Mouse (Mus musculus): Measurements from ENCODE around the gene Defb42. TPM values are rescaled to one million over a fixed set of nuclear protein-coding genes. Genes with fewer than 3 reads are reported as not detected.

Defb42 gene
- total and polyA plus RNA-seq, 3 experiments, result 0.16 TPM; not detected in 1

GRCm38 (mm10) chr14:63014667-63015066 is 32.1 kb upstream of the Defb42 start:
- H3K27ac ChIP-seq, result no peak overlapping the region
- no peaks in the 10 kb centered on the region for H3K79me2 ChIP-seq (replicated peaks; ENCODE audit: control insufficient read depth, insufficient read depth, low read length)
- no peak overlapping the region for H3K4me3 ChIP-seq
- H3K4me1 ChIP-seq (ENCODE audit: control insufficient read depth, insufficient read depth, low read length), result no peaks in the 10 kb centered on the region
- no peaks in the 10 kb centered on the region; the same call in 1 of the 2 replicates for H3K27me3 ChIP-seq (ENCODE audit: control insufficient read depth, insufficient read depth, low read length)
- intact Hi-C loops (cut with DNase I), result no loop called here
- H3K36me3 ChIP-seq (ENCODE audit: control insufficient read depth, insufficient read depth, low read length), result no peaks in the 10 kb centered on the region
- no peak overlapping the region for H3K9ac ChIP-seq (ENCODE audit: low read depth, low read length)
- no peak for TF ChIP-seq EP300 (IDR thresholded peaks at IDR 0.05; ENCODE audit: insufficient read depth, low read depth, low read length)
- TF ChIP-seq CTCF (IDR thresholded peaks at IDR 0.05), result no peak
- WGBS, result 62% methylated on average over 4 of the region's 4 CpGs
- no peak for DNase-seq

- DNase-seq, result no peak
- intact Hi-C loops (cut with DNase I), result no loop called here
- no peaks in the 10 kb centered on the region for H3K79me2 ChIP-seq (replicated peaks; ENCODE audit: control insufficient read depth, insufficient read depth, low read length)
- H3K4me1 ChIP-seq (ENCODE audit: control insufficient read depth, insufficient read depth, low read length), result no peaks in the 10 kb centered on the region
- no peak overlapping the region for H3K27ac ChIP-seq
- 49% methylated on average over 6 of the region's 6 CpGs for WGBS
- no peak for TF ChIP-seq CTCF (IDR thresholded peaks at IDR 0.05)
- no peak for TF ChIP-seq POLR2A (IDR thresholded peaks at IDR 0.05; ENCODE audit: insufficient read depth, low read depth, low read length)
- no peak for TF ChIP-seq EP300 (IDR thresholded peaks at IDR 0.05; ENCODE audit: insufficient read depth, low read depth, low read length)
- H3K27me3 ChIP-seq (ENCODE audit: control insufficient read depth, insufficient read depth, low read length), result no peaks in the 10 kb centered on the region; the same call in 1 of the 2 replicates
- no peak overlapping the region for H3K4me3 ChIP-seq
- no peaks in the 10 kb centered on the region for H3K36me3 ChIP-seq (ENCODE audit: control insufficient read depth, insufficient read depth, low read length)
- H3K9ac ChIP-seq (ENCODE audit: low read depth, low read length), result no peak overlapping the region
Observed at GRCm38 (mm10) chr14:63020524-63021156, 26.2 kb upstream of the Defb42 start.

GRCm38 (mm10) chr14:63049910-63050370 is 3.1 kb downstream of the Defb42 start, which contains the start of gene Defb30:
Defb30 (minus strand) TSS chr14:63049960.
- no peak within 1 kb of the TSS for H3K9ac ChIP-seq (ENCODE audit: low read depth, low read length)
- DNase-seq, result no peak
- no peak for TF ChIP-seq CTCF (IDR thresholded peaks at IDR 0.05)
- intact Hi-C loops (cut with DNase I), result loop anchor here (5.0 kb wide), 1 partner anchor 422 kb away; no protein-coding TSS in a partner anchor
- H3K79me2 ChIP-seq (replicated peaks; ENCODE audit: control insufficient read depth, insufficient read depth, low read length), result no peaks in the 10 kb centered on the region
- no peaks in the 10 kb centered on the region for H3K27me3 ChIP-seq (ENCODE audit: control insufficient read depth, insufficient read depth, low read length)
- 80% methylated on average over 11 of the region's 14 CpGs for WGBS
- H3K4me1 ChIP-seq (ENCODE audit: control insufficient read depth, insufficient read depth, low read length), result peaks cover 3% of the 10 kb centered on the region; the same call in 1 of the 2 replicates
- no peak within 1 kb of the TSS for H3K27ac ChIP-seq
- no peaks in the 10 kb centered on the region for H3K36me3 ChIP-seq (ENCODE audit: control insufficient read depth, insufficient read depth, low read length)
- H3K4me3 ChIP-seq, result no peak within 1 kb of the TSS

GRCm38 (mm10) chr14:63050769-63051168 is 4.0 kb downstream of the Defb42 start:
- no peaks in the 10 kb centered on the region for H3K36me3 ChIP-seq (ENCODE audit: control insufficient read depth, insufficient read depth, low read length)
- TF ChIP-seq CTCF (IDR thresholded peaks at IDR 0.05), result peak; percentile 90
- TF ChIP-seq EP300 (IDR thresholded peaks at IDR 0.05; ENCODE audit: insufficient read depth, low read depth, low read length), result no peak
- peak; percentile 59 to 77 for DNase-seq
- intact Hi-C loops (cut with DNase I), result loop anchor here (5.0 kb wide), 1 partner anchor 422 kb away; no protein-coding TSS in a partner anchor
- no peak overlapping the region for H3K4me3 ChIP-seq
- no peaks in the 10 kb centered on the region for H3K79me2 ChIP-seq (replicated peaks; ENCODE audit: control insufficient read depth, insufficient read depth, low read length)
- peaks cover 4% of the 10 kb centered on the region; the same call in 1 of the 2 replicates for H3K4me1 ChIP-seq (ENCODE audit: control insufficient read depth, insufficient read depth, low read length)
- H3K9ac ChIP-seq (ENCODE audit: low read depth, low read length), result no peak overlapping the region
- no peak overlapping the region for H3K27ac ChIP-seq
- no peaks in the 10 kb centered on the region for H3K27me3 ChIP-seq (ENCODE audit: control insufficient read depth, insufficient read depth, low read length)
- WGBS, result 36% methylated on average over 5 of the region's 5 CpGs

GRCm38 (mm10) chr14:63054729-63055128 is 7.9 kb downstream of the Defb42 start:
- TF ChIP-seq EP300 (IDR thresholded peaks at IDR 0.05; ENCODE audit: insufficient read depth, low read depth, low read length) (0 out of 2 replicates have a peak, but pooled peaks have one; percentile 52), POLR2A (IDR thresholded peaks at IDR 0.05; ENCODE audit: insufficient read depth, low read depth, low read length) (no peak), CTCF (IDR thresholded peaks at IDR 0.05) (peak; percentile 60)
- intact Hi-C loops (cut with DNase I), result loop anchor here (5.0 kb wide), 1 partner anchor 418 kb away; no protein-coding TSS in a partner anchor
- Histone ChIP-seq H3K27ac (peak overlapping the region; percentile 54), H3K4me3 (no peak overlapping the region), H3K79me2 (replicated peaks; ENCODE audit: control insufficient read depth, insufficient read depth, low read length) (no peaks in the 10 kb centered on the region), H3K9ac (ENCODE audit: low read depth, low read length) (0 out of 2 replicates have a peak overlapping the region, but pooled peaks have one; percentile 9), H3K4me1 (ENCODE audit: control insufficient read depth, insufficient read depth, low read length) (peaks cover 4% of the 10 kb centered on the region; the same call in 1 of the 2 replicates), H3K36me3 (ENCODE audit: control insufficient read depth, insufficient read depth, low read length) (no peaks in the 10 kb centered on the region), H3K27me3 (ENCODE audit: control insufficient read depth, insufficient read depth, low read length) (no peaks in the 10 kb centered on the region)
- 2% methylated on average over 6 of the region's 6 CpGs for WGBS
- DNase-seq, result peak; percentile 63 to 83

- TF ChIP-seq EP300 (IDR thresholded peaks at IDR 0.05; ENCODE audit: insufficient read depth, low read depth, low read length), result no peak
- no peak for TF ChIP-seq CTCF (IDR thresholded peaks at IDR 0.05)
- no peak for TF ChIP-seq POLR2A (IDR thresholded peaks at IDR 0.05; ENCODE audit: insufficient read depth, low read depth, low read length)
- H3K9ac ChIP-seq (ENCODE audit: low read depth, low read length), result no peak overlapping the region
- DNase-seq, result no peak
- WGBS, result 24% methylated on average over 10 of the region's 10 CpGs
- no peaks in the 10 kb centered on the region for H3K36me3 ChIP-seq (ENCODE audit: control insufficient read depth, insufficient read depth, low read length)
- H3K4me3 ChIP-seq, result no peak overlapping the region
- H3K79me2 ChIP-seq (replicated peaks; ENCODE audit: control insufficient read depth, insufficient read depth, low read length), result no peaks in the 10 kb centered on the region
- H3K27me3 ChIP-seq (ENCODE audit: control insufficient read depth, insufficient read depth, low read length), result no peaks in the 10 kb centered on the region
- no peaks in the 10 kb centered on the region for H3K4me1 ChIP-seq (ENCODE audit: control insufficient read depth, insufficient read depth, low read length)
- no peak overlapping the region for H3K27ac ChIP-seq
- intact Hi-C loops (cut with DNase I), result no loop called here
Observed at GRCm38 (mm10) chr14:63060361-63060760, 13.6 kb downstream of the Defb42 start.
